Mouse (Mus musculus) MEL (cell line): Measurements from ENCODE around the gene Manf. TPM values are rescaled to one million over a fixed set of nuclear protein-coding genes. Genes with fewer than 3 reads are reported as not detected.

Source experiments
- DNase-seq: peaks from one replicate; pipeline ENCODE4 v3.0.0; 2011; ENCODE audit warnings: low read depth, low spot score
- H3K27ac ChIP-seq: 2 replicates; pipeline ENCODE4 v1.5.1; 2012; ENCODE audit warnings: low read depth, mild to moderate bottlenecking, control low read depth, low read length, moderate library complexity; ENCODE audit not compliant: control insufficient read depth
- H3K27me3 ChIP-seq, 2 experiments: fragments of 150-350 bp in 1 of 2; sonication (generic) in 1 of 2; 2 replicates each; pipeline ENCODE4 v1.6.1; 2012; ENCODE audit warnings: low read length in 2 of 2, mild to moderate bottlenecking in 2 of 2, improper control_type of control experiment in 1 of 2, moderate library complexity in 1 of 2; ENCODE audit not compliant: insufficient read depth in 2 of 2, control insufficient read depth in 1 of 2
- H3K36me3 ChIP-seq, 2 experiments: 2 replicates each; pipeline ENCODE4 v1.6.1; 2012 to 2014; ENCODE audit warnings: low read length in 2 of 2, improper control_type of control experiment in 1 of 2, inconsistent platforms in 1 of 2, mild to moderate bottlenecking in 1 of 2; ENCODE audit not compliant: insufficient read depth in 2 of 2, control insufficient read depth in 1 of 2
- H3K4me1 ChIP-seq, 2 experiments: fragments of 150-350 bp in 1 of 2; sonication (generic) in 1 of 2; 2 replicates each; pipeline ENCODE4 v1.6.1; 2012; ENCODE audit warnings: low read length in 2 of 2, improper control_type of control experiment in 1 of 2, mild to moderate bottlenecking in 1 of 2; ENCODE audit not compliant: insufficient read depth in 2 of 2, control insufficient read depth in 1 of 2
- H3K4me3 ChIP-seq, 2 experiments: fragments of 150-350 bp in 1 of 2; sonication (generic) in 1 of 2; 2 replicates each; pipeline ENCODE4 v1.5.1; 2012; ENCODE audit warnings: low read depth in 2 of 2, low read length in 2 of 2, mild to moderate bottlenecking in 2 of 2, moderate library complexity in 2 of 2, control low read depth in 1 of 2, improper control_type of control experiment in 1 of 2; ENCODE audit not compliant: control insufficient read depth in 1 of 2, insufficient read depth in 1 of 2
- H3K79me2 ChIP-seq: 2 replicates; pipeline ENCODE4 v1.6.1; 2012; ENCODE audit warnings: mild to moderate bottlenecking, low read length, moderate library complexity; ENCODE audit not compliant: control insufficient read depth, poor library complexity, insufficient read depth
- H3K9ac ChIP-seq: 2 replicates; pipeline ENCODE4 v1.6.1; 2012; ENCODE audit warnings: low read depth, mild to moderate bottlenecking, control low read depth, low read length, moderate library complexity; ENCODE audit not compliant: control insufficient read depth, poor library complexity, severe bottlenecking
- H3K9me3 ChIP-seq: fragments of 150-350 bp; sonication (generic); replicated peaks from 2 replicates; pipeline ENCODE4 v1.6.1; 2012; ENCODE audit warnings: mild to moderate bottlenecking, low read length, improper control_type of control experiment, moderate library complexity; ENCODE audit not compliant: insufficient read depth
- CHD1 ChIP-seq: IDR thresholded peaks from 2 replicates; pipeline ENCODE4 v1.6.1; 2012; ENCODE audit warnings: low read depth, mild to moderate bottlenecking, inconsistent platforms, low read length, improper control_type of control experiment
- CTCF ChIP-seq, 3 experiments: IDR thresholded peaks in 2 of 3; conservative IDR thresholded peaks in 1 of 3; 2 replicates each; pipeline ENCODE4 v1.5.1; 2011 to 2012; ENCODE audit warnings: low read length in 3 of 3, low read depth in 2 of 3, mild to moderate bottlenecking in 2 of 3, improper control_type of control experiment in 1 of 3, inconsistent platforms in 1 of 3, mixed read lengths in 1 of 3, moderate library complexity in 1 of 3; ENCODE audit not compliant: control insufficient read depth in 1 of 3, insufficient read depth in 1 of 3, poor library complexity in 1 of 3, severe bottlenecking in 1 of 3
- ETS1 ChIP-seq: IDR thresholded peaks from 2 replicates; pipeline ENCODE4 v1.6.1; 2012; ENCODE audit warnings: low read depth, mild to moderate bottlenecking, inconsistent platforms, low read length, improper control_type of control experiment, moderate library complexity
- GABPA ChIP-seq: IDR thresholded peaks from 2 replicates; pipeline ENCODE4 v1.6.1; 2012; ENCODE audit warnings: low read depth, mild to moderate bottlenecking, inconsistent platforms, low read length, improper control_type of control experiment, moderate library complexity
- GATA1 ChIP-seq: IDR thresholded peaks from 2 replicates; pipeline ENCODE4 v1.6.1; 2011; ENCODE audit warnings: low read depth, low read length, improper control_type of control experiment
- HCFC1 ChIP-seq: IDR thresholded peaks from 2 replicates; pipeline ENCODE4 v1.6.1; 2012; ENCODE audit warnings: low read depth, mild to moderate bottlenecking, inconsistent platforms, low read length, improper control_type of control experiment, moderate library complexity
- JUND ChIP-seq: IDR thresholded peaks from 2 replicates; pipeline ENCODE4 v1.6.1; 2011; ENCODE audit warnings: low read depth, mild to moderate bottlenecking, improper control_type of control experiment, low read length
- KAT2A ChIP-seq: conservative IDR thresholded peaks from 2 replicates; pipeline ENCODE4 v1.6.1; 2012; ENCODE audit warnings: low read depth, low read length, improper control_type of control experiment, inconsistent platforms
- MAX ChIP-seq: IDR thresholded peaks from 2 replicates; pipeline ENCODE4 v1.6.1; 2011; ENCODE audit warnings: low read length, improper control_type of control experiment
- MXI1 ChIP-seq: IDR thresholded peaks from 2 replicates; pipeline ENCODE4 v1.6.1; 2011; ENCODE audit warnings: mild to moderate bottlenecking, low read depth, low read length, improper control_type of control experiment
- NELFE ChIP-seq: IDR thresholded peaks from 2 replicates; pipeline ENCODE4 v1.6.1; 2011; ENCODE audit warnings: low read depth, low read length, improper control_type of control experiment
- NRF1 ChIP-seq: IDR thresholded peaks from 2 replicates; pipeline ENCODE4 v1.6.1; 2014; ENCODE audit warnings: low read depth, mild to moderate bottlenecking, inconsistent platforms, low read length, improper control_type of control experiment, moderate library complexity; ENCODE audit not compliant: poor library complexity, insufficient read depth, severe bottlenecking
- POLR2A ChIP-seq, 2 experiments: IDR thresholded peaks; 2 replicates each; pipeline ENCODE4 v1.6.1; 2011 to 2012; ENCODE audit warnings: low read length in 2 of 2, mild to moderate bottlenecking in 2 of 2, control low read depth in 1 of 2, improper control_type of control experiment in 1 of 2, low read depth in 1 of 2, moderate library complexity in 1 of 2; ENCODE audit not compliant: control insufficient read depth in 1 of 2, insufficient read depth in 1 of 2, poor library complexity in 1 of 2
- RAD21 ChIP-seq: IDR thresholded peaks from 2 replicates; pipeline ENCODE4 v1.6.1; 2011; ENCODE audit warnings: mild to moderate bottlenecking, low read depth, low read length, improper control_type of control experiment
- SMC3 ChIP-seq: IDR thresholded peaks from 2 replicates; pipeline ENCODE4 v1.6.1; 2011; ENCODE audit warnings: low read depth, low read length, improper control_type of control experiment
- TAL1 ChIP-seq: IDR thresholded peaks from 2 replicates; pipeline ENCODE4 v1.6.1; 2012; ENCODE audit warnings: mild to moderate bottlenecking, inconsistent platforms, low read length, moderate library complexity, mixed read lengths
- TBP ChIP-seq: IDR thresholded peaks from 2 replicates; pipeline ENCODE4 v1.8.0; 2011; ENCODE audit warnings: low read depth, low read length, improper control_type of control experiment
- ZC3H11A ChIP-seq: IDR thresholded peaks from 2 replicates; pipeline ENCODE4 v1.6.1; 2012; ENCODE audit warnings: low read depth, mild to moderate bottlenecking, inconsistent platforms, low read length, improper control_type of control experiment
- polyA plus RNA-seq, 2 experiments: library from polyadenylated mRNA; stranded (reverse) in 1 of 2; unstranded in 1 of 2; fragments of >175 nt in 1 of 2; fragments of >200 nt in 1 of 2; gene quantifications; 2 replicates each; pipeline versions ENCODE4 v1.2.1 to v1.2.4; 2012; ENCODE audit warnings: low replicate concordance in 2 of 2, low read depth in 1 of 2; ENCODE audit not compliant: insufficient read length in 2 of 2, insufficient read depth in 1 of 2, missing spikeins in 1 of 2
- total RNA-seq: library from RNA; depleted of rRNA; stranded (reverse); fragments of 300-350 nt; gene quantifications from 2 replicates; pipeline ENCODE4 v1.2.3, GENCODE M21; 2012

Manf gene
- total and polyA plus RNA-seq, 3 experiments: 289 to 316 TPM; not detected in 1

DNA sequence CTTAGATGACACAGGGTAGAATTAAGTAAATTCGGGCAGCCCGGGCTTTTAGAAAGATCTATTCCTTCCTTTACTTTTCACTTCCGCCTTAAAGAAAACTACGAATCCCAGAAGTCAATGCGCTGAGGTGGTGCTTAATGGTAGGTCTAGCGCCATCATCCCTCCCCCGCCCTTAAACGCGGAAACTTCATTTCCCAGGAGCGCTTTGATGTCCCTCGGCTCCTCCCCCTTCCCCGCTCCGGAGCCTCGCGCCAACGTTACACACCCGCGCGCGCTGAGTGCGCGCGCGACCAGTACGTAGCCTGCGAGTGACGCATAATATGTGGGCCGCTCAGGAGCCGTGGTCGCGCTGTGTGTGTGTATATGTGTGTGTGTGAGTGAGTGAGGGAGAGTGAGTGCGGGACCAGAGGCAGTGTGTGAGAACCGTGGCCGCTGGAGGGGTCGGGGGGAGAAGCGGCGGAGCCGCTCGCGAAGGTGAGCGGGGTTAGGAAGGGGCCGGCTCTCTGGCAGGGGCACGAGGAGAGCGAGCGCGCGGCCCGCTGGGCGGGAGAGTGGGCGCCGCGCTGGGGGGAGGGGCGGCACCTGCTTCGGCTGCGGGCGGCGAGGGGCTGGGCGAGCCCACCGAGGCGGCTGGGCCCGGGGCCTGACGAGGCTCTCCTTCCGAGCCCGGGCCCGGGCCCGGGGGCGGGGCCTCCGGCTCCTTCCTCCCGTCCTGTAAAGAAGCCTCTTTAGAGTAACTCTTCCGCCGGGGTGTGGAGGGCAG lies 70.0 kb downstream of the Manf start, which contains the start of gene Dcaf1 (continued):
- peak; percentile 97 for TF ChIP-seq KAT2A
- TF ChIP-seq MXI1: peak; percentile 94
- TF ChIP-seq POLR2A (IDR thresholded peaks at IDR 0.05; ENCODE audit: control insufficient read depth in 1 of 2, insufficient read depth in 1 of 2, low read depth in 1 of 2, low read length in 2 of 2, poor library complexity in 1 of 2): peak; percentile 61 to 73
- TF ChIP-seq HCFC1: peak; percentile 99
- TF ChIP-seq ETS1: peak; percentile 28; the same call in 1 of the 2 replicates
- no peak for TF ChIP-seq GABPA

DNA sequence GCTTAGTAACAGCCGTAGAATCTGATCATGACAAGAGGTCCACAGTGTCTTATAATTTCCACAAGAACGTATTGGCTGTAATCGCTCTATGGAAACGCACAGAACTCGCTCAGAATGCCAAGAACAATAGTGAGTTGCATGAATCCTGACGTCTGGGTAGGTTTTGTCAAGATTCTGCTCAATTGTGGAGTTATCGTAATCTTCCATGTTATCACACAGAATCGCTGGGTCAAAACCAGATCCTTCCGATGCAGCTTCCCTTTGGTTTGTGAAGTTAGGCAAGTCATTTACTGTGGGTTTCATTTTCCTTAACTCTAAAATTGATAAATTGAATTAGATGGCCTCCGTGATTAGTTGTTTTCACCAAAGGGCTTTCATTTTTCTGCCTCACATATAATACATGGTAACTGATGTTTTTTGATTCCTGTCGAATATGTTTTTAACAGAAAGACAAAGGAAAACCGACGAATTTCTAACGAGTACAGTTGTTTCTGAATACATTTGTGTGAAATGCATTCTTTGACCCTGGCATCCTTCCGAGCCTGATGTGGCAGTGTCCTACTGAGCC lies 70.6 kb downstream of the Manf start:
- no peaks in the 10 kb centered on the region for H3K27me3 ChIP-seq
- no peaks in the 10 kb centered on the region for H3K9me3 ChIP-seq
- peak; percentile 71 for DNase-seq
- TF ChIP-seq NELFE (peak; percentile 27; the same call in 1 of the 2 replicates), CHD1 (0 out of 2 replicates have a peak, but pooled peaks have one; percentile 16), TAL1 (no peak), GATA1 (peak; percentile 61), TBP (peak; percentile 67; the same call in 1 of the 2 replicates), ETS1 (0 out of 2 replicates have a peak, but pooled peaks have one; percentile 8), NRF1 (no peak), MAX (no peak)
- H3K9ac ChIP-seq: peak overlapping the region; percentile 74
- H3K27ac ChIP-seq: peak overlapping the region; percentile 84
- peak overlapping the region; percentile 75 to 76 for H3K4me3 ChIP-seq
- H3K79me2 ChIP-seq: peaks cover 20% of the 10 kb centered on the region
- peaks cover 0 to 6% of the 10 kb centered on the region in 2 experiments; a peak in 3 of 4 replicates for H3K4me1 ChIP-seq
- H3K36me3 ChIP-seq: peaks cover 0 to 14% of the 10 kb centered on the region in 2 experiments; a peak in 2 of 4 replicates

DNA sequence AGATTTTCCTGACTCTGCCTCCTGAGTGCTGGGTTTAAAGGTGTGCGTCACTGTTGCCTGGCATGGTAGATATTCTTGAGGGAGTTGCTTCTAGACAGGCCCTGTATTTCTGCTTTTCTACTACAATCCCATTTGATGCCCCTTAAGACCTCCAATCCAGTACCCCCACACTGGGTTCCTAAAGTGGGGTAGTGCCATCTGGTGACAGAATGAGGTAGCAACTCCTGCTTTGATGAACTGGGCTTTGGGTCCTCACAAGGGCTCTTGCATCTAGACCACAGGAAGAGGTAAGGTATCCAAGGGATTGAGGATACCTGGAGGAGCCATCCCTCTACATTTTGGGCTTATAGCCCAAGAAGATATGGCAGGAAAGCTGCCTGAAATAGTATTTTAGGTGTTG lies 72.6 kb downstream of the Manf start:
- H3K27ac ChIP-seq: no peak overlapping the region
- DNase-seq: peak; percentile 49
- H3K9me3 ChIP-seq: no peaks in the 10 kb centered on the region
- H3K27me3 ChIP-seq: no peaks in the 10 kb centered on the region
- peaks cover 0 to 6% of the 10 kb centered on the region in 2 experiments; a peak in 3 of 4 replicates for H3K4me1 ChIP-seq
- peaks cover 0 to 8% of the 10 kb centered on the region in 2 experiments; a peak in 2 of 4 replicates for H3K36me3 ChIP-seq
- H3K79me2 ChIP-seq: peaks cover 11% of the 10 kb centered on the region
- TF ChIP-seq POLR2A (IDR thresholded peaks at IDR 0.05; ENCODE audit: control insufficient read depth in 1 of 2, insufficient read depth in 1 of 2, low read depth in 1 of 2, low read length in 2 of 2, poor library complexity in 1 of 2): no peak
- no peak for TF ChIP-seq GATA1
- no peak for TF ChIP-seq NELFE
- no peak for TF ChIP-seq JUND
- peak; percentile 28 to 66 (median 44); a peak in 5 of 6 replicates for TF ChIP-seq CTCF (IDR thresholded peaks at IDR 0.05 in 2 of 3, conservative IDR thresholded peaks at IDR 0.05 in 1 of 3; ENCODE audit: control insufficient read depth in 1 of 3, insufficient read depth in 1 of 3, low read depth in 2 of 3, low read length in 3 of 3, poor library complexity in 1 of 3, severe bottlenecking in 1 of 3)
- TF ChIP-seq ZC3H11A: 0 out of 2 replicates have a peak, but pooled peaks have one; percentile 21
- TF ChIP-seq RAD21: peak; percentile 56
- peak; percentile 73 for TF ChIP-seq SMC3
- H3K9ac ChIP-seq: no peak overlapping the region
- no peak overlapping the region for H3K4me3 ChIP-seq
